Mouse (Mus musculus) spleen, adult 18-20 months (tissue): ENCODE measurements around the gene Gabrr2.
A peak's percentile ranks its signal among the peaks of the same experiment; 100 is the strongest.
"Not testable (repeated sequence)": the region's sequence is repeated elsewhere in the genome, so short reads cannot be mapped to it uniquely, and the experiment has no call there.

ENCODE experiments used
- DNase-seq, 2 experiments: peaks; one replicate each; pipeline ENCODE4 v3.0.0; 2022; ENCODE audit warnings: mixed read lengths in 2 of 2

The Gabrr2 gene

GRCm38 (mm10) chr4:33071337-33071736 is 8.5 kb downstream of the Gabrr2 start:
- no peak for DNase-seq

DNA sequence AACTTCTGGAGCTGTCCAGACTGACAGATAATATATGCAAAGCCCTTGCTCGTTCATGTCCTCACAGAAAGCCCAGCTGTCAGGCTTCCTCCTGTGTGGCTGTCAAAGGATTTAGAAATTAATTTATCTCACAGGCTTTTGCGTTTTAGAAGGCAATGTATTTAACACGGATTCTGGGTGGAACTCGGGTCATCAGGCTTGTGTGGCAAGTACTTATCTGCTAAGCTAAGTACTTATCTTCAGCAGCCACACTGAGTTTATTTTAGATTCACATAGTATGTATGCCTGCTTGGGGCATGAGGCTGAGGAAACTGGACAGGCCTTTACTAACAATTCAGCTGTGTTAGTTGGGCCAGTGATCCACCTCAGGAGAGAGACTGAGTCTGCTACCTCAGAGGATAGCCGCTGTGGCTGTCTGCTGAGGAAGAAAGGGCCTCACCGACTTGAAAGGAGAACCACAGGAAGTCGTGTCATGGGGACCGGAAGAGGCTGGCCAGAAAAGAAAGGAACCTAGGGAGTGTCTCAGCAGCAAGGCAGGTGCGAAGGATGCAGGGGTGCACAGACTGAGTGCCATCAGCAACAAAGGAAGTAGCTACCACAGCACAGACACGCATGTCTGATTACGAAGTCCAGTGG is 9.8 kb downstream of the Gabrr2 start:
- peak; percentile 46 to 53 for DNase-seq

DNA sequence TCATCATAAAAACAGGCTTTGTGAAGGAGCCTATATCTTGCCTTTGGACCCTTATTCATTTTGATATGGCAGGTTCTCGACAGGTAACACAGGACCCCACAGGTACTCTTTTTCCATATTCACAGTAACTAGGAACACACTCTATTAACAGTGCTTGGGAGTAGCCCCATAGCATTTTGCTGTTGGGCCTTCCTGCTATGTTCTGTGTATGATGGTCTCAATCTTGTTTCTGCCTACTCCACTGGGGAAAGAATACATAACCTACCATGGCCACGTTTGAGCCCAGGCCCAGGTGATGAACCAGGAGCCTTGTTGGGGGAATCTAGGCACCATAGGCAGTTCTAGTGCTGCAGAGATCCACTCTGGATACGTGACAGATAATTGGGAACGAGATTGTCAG is 11.6 kb downstream of the Gabrr2 start:
- no peak for DNase-seq

GRCm38 (mm10) chr4:33074851-33075250 is 12.1 kb downstream of the Gabrr2 start:
- DNase-seq = no peak

DNA sequence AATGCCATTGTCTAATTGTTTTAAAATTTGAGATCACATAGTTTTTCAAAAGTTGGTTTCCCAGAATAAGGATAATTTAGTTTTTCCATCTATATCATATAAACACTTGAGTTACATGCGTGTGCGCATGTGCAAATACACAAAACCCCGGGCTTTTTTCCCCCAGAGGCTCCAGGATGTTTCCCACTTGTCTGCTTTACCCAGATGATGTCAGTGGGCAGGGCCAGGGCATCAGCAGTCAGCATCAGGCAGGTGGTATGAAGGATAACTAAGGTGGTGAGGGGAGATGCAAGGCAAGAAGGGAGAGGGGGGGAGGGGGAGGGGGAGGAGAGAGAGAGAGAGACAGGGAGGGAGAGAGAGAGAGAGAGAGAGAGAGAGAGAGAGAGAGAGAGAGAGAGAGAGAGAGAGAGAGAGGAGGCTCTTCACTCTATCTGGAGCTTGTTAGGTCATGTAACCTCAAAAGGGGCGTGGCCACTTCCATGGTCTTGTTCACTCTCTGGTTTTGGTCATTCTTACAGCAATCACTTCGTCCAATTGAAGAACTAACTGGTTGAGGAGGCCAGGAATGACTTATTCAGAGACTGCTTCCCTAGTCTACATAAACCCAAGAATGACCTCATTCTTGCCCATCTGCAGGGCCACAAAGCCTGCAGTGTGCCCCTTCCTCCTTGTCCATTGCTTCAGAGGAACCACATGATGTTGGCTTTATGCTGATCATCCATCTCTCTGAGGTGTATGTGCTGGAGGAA is 13.2 kb downstream of the Gabrr2 start:
- no peak for DNase-seq

DNA sequence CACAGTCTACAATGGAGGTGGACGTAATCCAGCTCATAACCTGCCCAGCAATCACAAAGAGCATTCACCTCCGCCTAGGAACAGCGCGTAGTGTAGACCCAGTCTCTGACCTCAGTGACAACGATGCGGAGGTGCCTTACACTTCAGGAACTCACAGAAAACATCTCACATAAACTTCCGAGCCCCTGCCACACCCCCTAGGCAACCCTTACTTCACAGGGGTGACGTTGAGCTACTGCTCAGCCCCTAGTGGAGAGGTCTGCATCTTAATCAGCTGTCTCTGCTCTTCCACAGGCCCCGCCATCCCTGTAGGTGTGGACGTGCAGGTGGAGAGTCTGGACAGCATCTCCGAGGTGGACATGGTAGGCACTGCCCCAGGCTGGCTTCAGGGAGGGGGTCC is 14.4 kb downstream of the Gabrr2 start:
- no peak for DNase-seq

DNA sequence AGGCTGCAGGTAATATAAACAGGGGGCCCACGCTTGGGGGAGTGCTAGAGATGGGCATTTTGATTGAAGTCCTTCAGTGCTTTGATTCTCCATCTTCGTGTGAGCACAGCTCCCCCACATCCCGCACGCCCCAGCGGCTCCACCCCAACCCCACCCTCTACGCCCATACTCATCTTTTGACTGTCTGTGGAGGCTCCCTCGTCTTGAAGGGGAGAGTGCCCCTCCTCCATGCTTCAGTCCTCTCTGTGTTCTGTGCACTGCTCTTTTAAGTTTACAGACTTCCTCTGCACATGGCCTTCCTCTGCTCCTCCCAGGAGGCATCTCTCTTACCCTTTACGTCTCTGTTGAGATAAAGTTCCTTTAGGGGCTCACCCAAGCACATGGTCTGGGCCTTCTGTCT is 14.9 kb downstream of the Gabrr2 start:
- DNase-seq = no peak

DNA sequence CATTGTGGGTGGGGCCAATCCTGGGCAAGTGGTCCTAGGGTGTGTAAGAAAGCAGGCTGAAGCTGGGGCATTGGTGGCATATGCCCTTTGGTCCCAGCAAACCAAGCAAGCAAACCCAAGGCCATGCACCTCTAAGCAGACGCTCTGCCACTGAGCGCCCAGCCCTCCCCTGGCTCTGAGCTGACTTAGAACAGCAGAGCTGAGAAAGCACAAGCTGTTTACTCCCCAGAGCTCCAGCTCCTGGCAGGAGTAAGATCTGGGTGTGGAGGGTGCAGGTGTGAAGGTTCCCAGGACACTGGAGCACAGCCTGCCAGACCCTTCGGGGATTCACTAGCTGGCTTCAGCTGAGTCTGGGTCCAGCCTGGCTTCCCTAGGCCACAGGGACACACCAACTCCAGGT is 15.7 kb downstream of the Gabrr2 start:
- no peak for DNase-seq

- DNase-seq = no peak
Measured at GRCm38 (mm10) chr4:33099118-33099694, 36.4 kb downstream of the Gabrr2 start.

GRCm38 (mm10) chr4:33109720-33110458 is 47.1 kb downstream of the Gabrr2 start:
- DNase-seq = peak in 1 of 2 experiments; percentile 16

- DNase-seq = peak; percentile 14 to 19
Measured at GRCm38 (mm10) chr4:33110845-33111244, 48.0 kb downstream of the Gabrr2 start.

DNA sequence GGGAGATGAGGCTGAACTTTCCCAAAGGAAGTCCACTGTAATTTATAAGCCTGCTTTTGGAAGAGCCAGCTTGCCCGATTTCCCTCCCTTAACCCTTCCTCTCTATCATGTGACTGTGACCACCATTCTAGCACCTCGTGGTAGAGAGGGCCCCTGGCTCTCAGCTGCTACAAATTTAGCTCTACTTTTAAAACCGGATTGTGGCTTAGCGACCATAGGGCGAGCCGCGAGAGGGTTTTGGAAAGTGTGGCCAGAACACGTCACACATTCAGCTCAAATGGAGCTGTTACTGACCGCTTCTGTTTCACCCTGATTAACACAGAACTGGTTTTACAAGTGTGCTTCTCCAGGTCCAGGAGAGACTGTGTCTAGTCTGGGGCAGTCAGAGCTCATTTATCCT is 48.6 kb downstream of the Gabrr2 start:
- no peak for DNase-seq

GRCm38 (mm10) chr4:33112866-33113265 is 50.1 kb downstream of the Gabrr2 start:
- DNase-seq = not testable (repeated sequence)

- DNase-seq = peak; percentile 34 to 75
Measured at GRCm38 (mm10) chr4:33119118-33119517, 56.3 kb downstream of the Gabrr2 start.

DNA sequence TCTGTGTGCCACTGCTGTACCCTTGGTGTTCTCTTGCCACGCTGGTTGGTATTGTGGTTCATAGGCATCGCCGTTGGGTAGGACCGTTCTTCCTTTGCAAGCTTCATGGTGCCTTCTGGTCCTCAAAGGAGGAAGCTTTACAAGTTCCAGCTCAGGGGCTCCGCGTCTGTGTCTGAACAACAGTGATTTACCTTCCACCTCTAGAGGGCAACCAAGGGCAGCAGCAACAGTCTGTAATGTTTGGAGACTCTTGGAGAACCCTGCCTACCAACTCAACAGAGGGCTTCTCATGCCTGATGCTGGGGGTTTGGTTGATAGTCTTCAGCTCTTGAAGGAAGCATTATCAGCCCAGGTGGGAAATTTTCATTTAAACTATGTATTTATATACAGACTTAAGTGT is 61.7 kb downstream of the Gabrr2 start:
- peak; percentile 36 to 50 for DNase-seq

DNA sequence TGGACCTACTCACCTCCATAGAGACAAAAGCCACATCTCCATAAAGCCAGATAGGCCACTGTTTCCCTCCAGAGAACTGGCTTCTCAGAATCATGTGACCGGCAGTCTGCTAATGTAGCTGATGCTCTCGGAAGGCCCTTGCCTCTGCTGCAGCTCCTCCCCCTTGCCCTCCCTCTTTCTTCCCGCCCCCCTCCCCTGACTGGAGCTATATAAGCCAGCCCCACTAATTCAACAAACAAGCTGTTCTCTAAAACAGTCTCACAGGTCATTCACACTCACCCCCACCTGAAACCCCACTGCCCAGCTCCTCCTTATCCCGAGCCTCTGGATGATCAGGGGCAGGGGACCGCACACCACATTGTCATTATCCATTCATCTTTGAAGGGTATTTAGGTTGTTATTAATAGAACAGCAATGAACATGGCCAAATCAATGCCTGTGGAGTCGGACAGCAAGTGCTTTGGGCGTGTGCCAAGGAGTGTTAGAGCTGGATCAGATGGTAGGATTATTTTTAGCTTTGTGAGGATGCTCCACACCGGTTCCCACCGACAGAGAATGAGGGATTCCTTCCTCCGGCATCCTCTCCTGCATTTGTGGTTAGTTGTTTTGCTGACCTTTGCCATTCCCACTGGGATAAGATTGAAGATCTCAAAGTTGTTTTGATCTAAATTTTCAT is 62.7 kb downstream of the Gabrr2 start:
- no peak for DNase-seq

DNA sequence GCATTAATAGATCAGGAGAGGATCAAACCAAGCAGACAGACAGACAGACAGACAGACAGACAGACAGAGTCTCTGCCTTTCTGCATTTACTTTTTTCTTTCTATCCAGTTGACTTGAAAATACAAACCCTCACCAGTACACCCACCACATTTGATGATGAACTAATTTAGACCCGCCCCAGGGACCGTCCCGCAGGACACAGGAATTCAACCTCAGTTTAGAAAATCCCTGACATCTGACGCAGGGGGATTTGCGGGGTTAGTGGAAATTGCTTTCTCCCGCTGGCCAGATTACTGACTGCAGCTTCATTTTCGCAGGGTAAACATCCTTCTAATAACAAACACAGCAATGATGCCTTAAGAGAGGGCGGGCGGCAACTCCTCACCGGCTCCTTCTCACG is 69.4 kb downstream of the Gabrr2 start, which contains the start of gene Gabrr1:
Gabrr1 (plus strand) TSS at position 301 of the 400 bp plus-strand sequence.
- DNase-seq = no peak
